Mouse (Mus musculus) heart, embryonic 11.5 days (tissue): ENCODE results near the gene Prr29. TPM values are rescaled to one million over a fixed set of nuclear protein-coding genes. Genes with fewer than 3 reads are reported as not detected.

Experiments used
- ATAC-seq: fragments of 200-750 bp; cut with Nextera tagmentation; replicated peaks from 2 replicates; pipeline ENCODE4 v1.8.0; 2017; ENCODE audit warnings: moderate library complexity; ENCODE audit not compliant: insufficient number of reproducible peaks, low FRiP score, low TSS enrichment
- H3K27ac ChIP-seq: fragments of 300-500 bp; sonication (generic); 2 replicates; pipeline ENCODE4 v1.5.1; 2014; ENCODE audit warnings: mild to moderate bottlenecking, low read depth, low read length
- H3K27me3 ChIP-seq: fragments of 300-500 bp; sonication (generic); 2 replicates; pipeline ENCODE4 v1.6.1; 2014; ENCODE audit warnings: mild to moderate bottlenecking, low read length, mixed read lengths; ENCODE audit not compliant: control insufficient read depth, insufficient read depth
- H3K36me3 ChIP-seq: fragments of 300-500 bp; sonication (generic); 2 replicates; pipeline ENCODE4 v1.6.1; 2014; ENCODE audit warnings: mild to moderate bottlenecking, low read length, moderate library complexity, mixed read lengths; ENCODE audit not compliant: control insufficient read depth, insufficient read depth
- H3K4me1 ChIP-seq: fragments of 300-500 bp; sonication (generic); 2 replicates; pipeline ENCODE4 v1.6.1; 2014; ENCODE audit warnings: low read length; ENCODE audit not compliant: control insufficient read depth, insufficient read depth
- H3K4me2 ChIP-seq: fragments of 300-500 bp; sonication (generic); 2 replicates; pipeline ENCODE4 v1.6.1; 2014; ENCODE audit warnings: mild to moderate bottlenecking, moderate library complexity
- H3K4me3 ChIP-seq: fragments of 300-500 bp; sonication (generic); 2 replicates; pipeline ENCODE4 v1.5.1; 2014; ENCODE audit warnings: low read depth, low read length
- H3K9ac ChIP-seq: fragments of 300-500 bp; sonication (generic); 2 replicates; pipeline ENCODE4 v1.6.1; 2014; ENCODE audit warnings: mild to moderate bottlenecking, low read depth, low read length, moderate library complexity
- H3K9me3 ChIP-seq: fragments of 300-500 bp; sonication (generic); replicated peaks from 2 replicates; pipeline ENCODE4 v1.6.1; 2016; ENCODE audit warnings: low read length; ENCODE audit not compliant: control insufficient read depth
- WGBS: fragments of 180-500 bp; shearing (Covaris S2); extraction: QIAGEN DNeasy Blood & Tissue Kit; methylation state at CpG from one replicate; pipeline ENCODE4 v1.1.7; 2014; ENCODE audit not compliant: insufficient replicate concordance; 5-methylcytosine and 5-hydroxymethylcytosine counted together
- polyA plus RNA-seq: library from polyadenylated mRNA; unstranded; fragments of >200 nt; fragmentation: Nextera tagmentation; extraction: Ambion mirVana; gene quantifications from 2 replicates; pipeline ENCODE4 v1.2.1, GENCODE M21; 2014

The Prr29 gene
- polyA plus RNA-seq, 1 experiment from 2014 or later: 0.14 TPM

- no peaks in the 10 kb centered on the region for H3K9me3 ChIP-seq
- H3K4me2 ChIP-seq: no peak overlapping the region
- no peak overlapping the region for H3K4me3 ChIP-seq
- no peaks in the 10 kb centered on the region for H3K36me3 ChIP-seq
- no peaks in the 10 kb centered on the region for H3K27me3 ChIP-seq
- H3K27ac ChIP-seq: no peak overlapping the region
- ATAC-seq: no peak
- 83% methylated on average over 3 of the region's 3 CpGs for WGBS
- peaks cover 11% of the 10 kb centered on the region; the same call in 1 of the 2 replicates for H3K4me1 ChIP-seq
- no peak overlapping the region for H3K9ac ChIP-seq
These were observed 21.1 kb downstream of the Prr29 start for GRCm38 (mm10) chr11:106386409-106386808.

- Histone ChIP-seq H3K4me1 (peaks cover 11% of the 10 kb centered on the region; the same call in 1 of the 2 replicates), H3K4me2 (no peak overlapping the region), H3K4me3 (no peak overlapping the region), H3K36me3 (no peaks in the 10 kb centered on the region), H3K27ac (no peak overlapping the region), H3K9me3 (no peaks in the 10 kb centered on the region), H3K27me3 (no peaks in the 10 kb centered on the region), H3K9ac (no peak overlapping the region)
- ATAC-seq: no peak
- WGBS: 79% methylated on average over 6 of the region's 6 CpGs
These were observed 21.7 kb downstream of the Prr29 start for GRCm38 (mm10) chr11:106387020-106387419.

- no peak within 1 kb of the TSS for H3K27ac ChIP-seq
- no peak within 1 kb of the TSS for H3K4me2 ChIP-seq
- no peaks in the 10 kb centered on the region for H3K27me3 ChIP-seq
- ATAC-seq: no peak
- H3K4me1 ChIP-seq: peaks cover 11% of the 10 kb centered on the region; the same call in 1 of the 2 replicates
- H3K9ac ChIP-seq: no peak within 1 kb of the TSS
- no peaks in the 10 kb centered on the region for H3K36me3 ChIP-seq
- no peak within 1 kb of the TSS for H3K4me3 ChIP-seq
- no peaks in the 10 kb centered on the region for H3K9me3 ChIP-seq
- 64% methylated on average over 6 of the region's 6 CpGs for WGBS
These were observed 22.5 kb downstream of the Prr29 start, which contains the start of gene Icam2 for GRCm38 (mm10) chr11:106387791-106388216. TSS of gene Icam2 (minus strand) at chr11:106388075.

GRCm38 (mm10) chr11:106389611-106390010 is 24.3 kb downstream of the Prr29 start:
- H3K27ac ChIP-seq: no peak overlapping the region
- no peak overlapping the region for H3K9ac ChIP-seq

GRCm38 (mm10) chr11:106390757-106391156 is 25.5 kb downstream of the Prr29 start:
- Histone ChIP-seq H3K4me2 (no peak overlapping the region), H3K36me3 (no peaks in the 10 kb centered on the region), H3K27me3 (no peaks in the 10 kb centered on the region), H3K4me1 (peaks cover 5% of the 10 kb centered on the region; the same call in 1 of the 2 replicates), H3K4me3 (no peak overlapping the region), H3K9me3 (no peaks in the 10 kb centered on the region), H3K9ac (no peak overlapping the region), H3K27ac (no peak overlapping the region)
- 48% methylated on average over 3 of the region's 3 CpGs for WGBS
- ATAC-seq: no peak

More at GRCm38 (mm10) chr11:106389611-106390010, 24.3 kb downstream of the Prr29 start:
- Histone ChIP-seq H3K4me1 (peaks cover 5% of the 10 kb centered on the region; the same call in 1 of the 2 replicates), H3K4me2 (no peak overlapping the region), H3K36me3 (no peaks in the 10 kb centered on the region), H3K27me3 (no peaks in the 10 kb centered on the region), H3K4me3 (no peak overlapping the region), H3K9me3 (no peaks in the 10 kb centered on the region)
- ATAC-seq: no peak
- WGBS: 32% methylated on average over 3 of the region's 3 CpGs

DNA sequence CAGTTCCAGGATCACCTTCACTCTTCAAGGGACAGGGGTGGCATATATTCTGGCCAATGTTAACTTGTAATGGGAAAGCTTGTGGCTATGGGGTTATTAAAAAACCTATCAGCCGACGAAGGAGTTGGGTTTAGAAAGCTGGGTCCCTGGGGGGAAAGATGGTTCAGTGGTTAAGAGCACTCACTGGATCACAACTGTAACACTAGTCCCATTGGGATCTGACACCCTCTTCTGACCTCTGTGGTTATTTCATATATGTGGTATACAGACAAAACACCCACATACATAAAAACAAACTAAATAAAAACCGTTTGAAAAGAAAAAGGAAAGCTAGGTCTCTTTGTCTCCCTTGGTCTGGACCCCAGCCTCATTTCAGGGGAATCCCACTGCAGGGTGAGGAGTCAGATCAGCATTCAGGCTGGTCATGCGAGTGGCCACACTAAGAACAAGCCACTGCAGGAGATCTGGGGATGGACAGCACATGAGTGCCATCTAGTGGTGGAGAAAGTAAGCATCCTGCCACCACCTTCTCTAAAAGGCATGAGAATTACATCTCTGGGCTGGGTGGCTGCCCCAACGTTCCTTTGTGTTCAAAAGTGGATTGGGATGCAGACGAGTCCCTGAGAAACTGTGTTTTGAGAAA is 26.4 kb downstream of the Prr29 start:
- H3K4me3 ChIP-seq: no peak overlapping the region
- no peak overlapping the region for H3K27ac ChIP-seq
- ATAC-seq: peak; percentile 64; the same call in 1 of the 2 replicates
- 33% methylated on average over 6 of the region's 6 CpGs for WGBS
- no peaks in the 10 kb centered on the region for H3K9me3 ChIP-seq
- H3K4me1 ChIP-seq: peaks cover 5% of the 10 kb centered on the region; the same call in 1 of the 2 replicates
- H3K36me3 ChIP-seq: no peaks in the 10 kb centered on the region
- no peak overlapping the region for H3K9ac ChIP-seq
- no peak overlapping the region for H3K4me2 ChIP-seq
- H3K27me3 ChIP-seq: no peaks in the 10 kb centered on the region

GRCm38 (mm10) chr11:106392597-106393330 is 27.5 kb downstream of the Prr29 start:
- Histone ChIP-seq H3K27me3 (no peaks in the 10 kb centered on the region), H3K9me3 (no peaks in the 10 kb centered on the region), H3K36me3 (no peaks in the 10 kb centered on the region), H3K4me1 (peaks cover 5% of the 10 kb centered on the region; the same call in 1 of the 2 replicates), H3K4me3 (no peak overlapping the region), H3K4me2 (no peak overlapping the region), H3K9ac (no peak overlapping the region), H3K27ac (no peak overlapping the region)
- ATAC-seq: no peak
- WGBS: 70% methylated on average over 7 of the region's 7 CpGs

DNA sequence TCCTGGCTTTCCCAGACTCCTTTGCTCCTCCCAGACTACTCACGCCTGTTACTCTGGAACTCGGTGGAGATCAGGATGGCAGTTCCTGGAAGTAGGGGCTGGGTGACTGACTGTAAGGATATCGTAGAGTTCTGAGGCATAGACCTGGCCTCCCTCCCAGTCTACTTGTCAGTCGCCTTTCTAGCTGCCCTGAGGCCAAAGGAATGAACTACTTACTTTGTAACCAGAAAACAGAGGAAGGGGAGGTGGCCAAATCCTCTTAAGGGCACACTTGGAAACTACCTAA is 28.0 kb downstream of the Prr29 start:
- no peaks in the 10 kb centered on the region for H3K9me3 ChIP-seq
- ATAC-seq: no peak
- H3K36me3 ChIP-seq: peaks cover 2% of the 10 kb centered on the region; the same call in 1 of the 2 replicates
- no peak overlapping the region for H3K4me3 ChIP-seq
- peaks cover 5% of the 10 kb centered on the region; the same call in 1 of the 2 replicates for H3K4me1 ChIP-seq
- H3K4me2 ChIP-seq: no peak overlapping the region
- no peaks in the 10 kb centered on the region for H3K27me3 ChIP-seq
- no peak overlapping the region for H3K9ac ChIP-seq
- 54% methylated on average over 4 of the region's 4 CpGs for WGBS
- no peak overlapping the region for H3K27ac ChIP-seq
